Mouse (Mus musculus) bone marrow macrophage, adult 2 months (primary cell): ENCODE measurements at regions not wholly inside any gene's neighbourhood (a gene's known extent, or its start where the extent isn't known, plus 50 kb on each side); places are given as distances from the start of the nearest gene placed in this dataset.
"Not testable (repeated sequence)": the region's sequence is repeated elsewhere in the genome, so short reads cannot be mapped to it uniquely, and the experiment has no call there.

Source experiments
- H3K27ac ChIP-seq: 2 replicates; pipeline ENCODE4 v1.5.1; 2012; ENCODE audit warnings: low read depth, low read length; ENCODE audit not compliant: insufficient read depth
- H3K4me1 ChIP-seq: 2 replicates; pipeline ENCODE4 v1.6.1; 2012; ENCODE audit warnings: low read length; ENCODE audit not compliant: control insufficient read depth, insufficient read depth
- H3K4me3 ChIP-seq: 2 replicates; pipeline ENCODE4 v1.5.1; 2012; ENCODE audit warnings: mild to moderate bottlenecking, low read length, moderate library complexity; ENCODE audit not compliant: insufficient read depth
- CTCF ChIP-seq: IDR thresholded peaks from 2 replicates; pipeline ENCODE4 v1.5.1; 2012; ENCODE audit warnings: low read depth, mild to moderate bottlenecking, low read length, moderate library complexity
- POLR2A ChIP-seq: IDR thresholded peaks from 2 replicates; pipeline ENCODE4 v1.6.1; 2012; ENCODE audit warnings: mild to moderate bottlenecking, low read depth, low read length, borderline replicate concordance

DNA sequence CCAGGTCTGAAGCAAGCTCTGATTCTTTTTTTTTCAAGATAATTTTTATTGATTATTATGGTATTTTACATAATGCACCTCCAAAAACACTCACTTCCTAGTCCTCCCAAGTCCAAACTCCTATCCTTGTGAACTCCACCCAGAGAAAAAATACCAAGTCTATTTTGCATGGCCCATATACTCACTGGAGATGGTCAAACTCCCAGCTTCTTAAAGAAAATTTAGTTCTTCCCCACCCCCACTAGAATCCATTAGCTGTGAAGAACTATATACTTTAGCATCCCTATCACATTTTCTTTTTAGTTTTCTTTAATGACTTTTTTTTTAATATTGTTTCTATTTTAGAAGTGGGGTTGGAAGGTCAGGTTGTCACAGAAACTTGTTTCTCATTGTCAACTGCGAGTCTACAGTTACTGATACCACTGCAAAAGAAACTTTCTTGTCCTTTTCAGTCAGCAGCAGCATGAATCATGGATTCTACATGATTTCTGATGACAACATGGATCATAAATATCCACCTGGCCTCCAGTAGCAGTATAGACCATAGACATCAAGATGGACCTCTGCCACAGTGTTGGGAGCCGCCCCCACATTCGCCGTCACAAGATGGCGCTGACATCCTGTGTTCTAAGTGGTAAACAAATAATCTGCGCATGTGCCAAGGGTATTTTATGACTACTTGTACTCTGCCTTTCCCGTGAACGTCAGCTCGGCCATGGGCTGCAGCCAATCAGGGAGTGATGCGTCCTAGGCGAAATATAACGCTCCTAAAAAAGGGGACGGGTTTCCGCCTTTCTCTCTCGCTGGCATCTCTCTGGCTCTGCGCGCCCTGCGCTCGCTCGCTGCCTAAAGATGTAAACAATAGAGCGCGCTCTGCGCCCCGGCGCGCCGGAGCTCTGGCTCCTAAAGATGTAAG is 69.0 kb downstream of the Pgr15l start:
- peak overlapping the region; percentile 40 for H3K4me3 ChIP-seq
- H3K27ac ChIP-seq, H3K4me1 ChIP-seq: not testable (repeated sequence)

GRCm38 (mm10) chrX:97142237-97142636 is 69.8 kb downstream of the Pgr15l start:
- TF ChIP-seq CTCF, result no peak
- no peak for TF ChIP-seq POLR2A
- Histone ChIP-seq H3K4me1 (peaks cover 2% of the 10 kb centered on the region; the same call in 1 of the 2 replicates), H3K4me3 (peak overlapping the region; percentile 40), H3K27ac (no peak overlapping the region)

- Histone ChIP-seq H3K4me3 (no peak overlapping the region), H3K27ac (peak overlapping the region; percentile 37), H3K4me1 (peaks cover 3% of the 10 kb centered on the region; the same call in 1 of the 2 replicates)
- no peak for TF ChIP-seq CTCF
- no peak for TF ChIP-seq POLR2A
These were observed 83.8 kb downstream of the Pgr15l start for GRCm38 (mm10) chrX:97156155-97156554.
